Mouse (Mus musculus) gastrocnemius, adult 2 months (tissue): ENCODE data around the gene Srgap1. TPM values are rescaled to one million over a fixed set of nuclear protein-coding genes. Genes with fewer than 3 reads are reported as not detected.

ENCODE experiments used
- DNase-seq: peaks from one replicate; pipeline ENCODE4 v3.0.0; 2022
- H3K27ac ChIP-seq: fragments of 200-600 bp; 2 replicates; pipeline ENCODE4 v1.8.1; 2022; ENCODE audit warnings: mild to moderate bottlenecking
- H3K4me3 ChIP-seq: fragments of 200-600 bp; 2 replicates; pipeline ENCODE4 v1.8.1; 2022; ENCODE audit warnings: mild to moderate bottlenecking, moderate library complexity
- CTCF ChIP-seq: fragments of 200-600 bp; IDR thresholded peaks from 2 replicates; pipeline ENCODE4 v1.8.1; 2022; ENCODE audit warnings: antibody characterized with exemption, mild to moderate bottlenecking, moderate library complexity
- intact Hi-C: fragments of 180-260 bp; cut with DNase I; formaldehyde crosslinking; loops from one replicate; pipeline ENCODE4 v1.15.1; 2025
- total RNA-seq, 2 experiments: library from RNA; stranded (reverse); gene quantifications; 2 replicates each; pipeline ENCODE4 v1.2.3; 2021

Srgap1 gene
- total RNA-seq, 2 experiments from 2014 or later: 0.38 to 0.89 TPM

DNA sequence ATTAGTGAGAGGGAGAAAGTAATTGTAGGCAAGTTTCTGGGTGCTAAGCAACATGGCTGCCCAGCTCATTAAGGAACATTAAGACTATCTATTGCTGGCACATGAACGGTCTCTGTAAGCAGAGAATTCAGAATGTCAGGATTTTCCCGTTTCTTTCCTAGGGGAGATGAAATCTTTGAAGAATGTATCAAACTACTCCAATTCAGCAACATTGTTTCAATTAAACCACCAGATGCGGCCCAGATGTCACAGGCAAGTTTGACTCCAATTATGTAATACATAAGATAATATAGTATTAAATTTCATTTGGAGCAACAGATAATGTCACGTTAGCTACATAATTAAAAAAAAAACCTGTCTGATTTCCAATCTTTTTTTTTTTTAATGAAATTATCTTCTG is 72.5 kb downstream of the Srgap1 start:
- TF ChIP-seq CTCF: no peak
- H3K27ac ChIP-seq: no peak overlapping the region
- no peak for DNase-seq
- intact Hi-C loops: loop anchor here (10.0 kb wide), 1 partner anchor 50 kb away; no protein-coding TSS in a partner anchor
- no peak overlapping the region for H3K4me3 ChIP-seq

DNA sequence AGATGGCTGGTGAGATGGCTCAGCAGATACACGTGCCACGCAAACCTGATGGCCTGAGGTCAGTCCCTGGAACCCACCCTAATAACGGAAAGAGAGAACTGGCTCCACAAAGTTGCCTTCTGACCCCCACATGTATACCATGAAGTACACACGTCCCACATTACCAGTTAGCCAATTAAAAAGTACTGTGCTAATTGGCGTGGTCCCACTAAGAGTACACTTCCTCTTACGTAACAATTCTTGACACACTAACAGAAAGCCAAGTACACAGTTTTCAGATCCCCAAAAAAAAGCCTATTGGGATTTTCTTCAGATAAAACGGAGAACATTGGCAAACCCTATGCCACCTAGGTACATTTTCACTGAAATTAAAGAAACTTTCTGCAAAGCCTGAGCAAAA is 73.8 kb downstream of the Srgap1 start:
- no peak for DNase-seq
- H3K4me3 ChIP-seq: no peak overlapping the region
- intact Hi-C loops: loop anchor here (10.0 kb wide), 1 partner anchor 52 kb away; no protein-coding TSS in a partner anchor
- no peak for TF ChIP-seq CTCF
- H3K27ac ChIP-seq: no peak overlapping the region

DNA sequence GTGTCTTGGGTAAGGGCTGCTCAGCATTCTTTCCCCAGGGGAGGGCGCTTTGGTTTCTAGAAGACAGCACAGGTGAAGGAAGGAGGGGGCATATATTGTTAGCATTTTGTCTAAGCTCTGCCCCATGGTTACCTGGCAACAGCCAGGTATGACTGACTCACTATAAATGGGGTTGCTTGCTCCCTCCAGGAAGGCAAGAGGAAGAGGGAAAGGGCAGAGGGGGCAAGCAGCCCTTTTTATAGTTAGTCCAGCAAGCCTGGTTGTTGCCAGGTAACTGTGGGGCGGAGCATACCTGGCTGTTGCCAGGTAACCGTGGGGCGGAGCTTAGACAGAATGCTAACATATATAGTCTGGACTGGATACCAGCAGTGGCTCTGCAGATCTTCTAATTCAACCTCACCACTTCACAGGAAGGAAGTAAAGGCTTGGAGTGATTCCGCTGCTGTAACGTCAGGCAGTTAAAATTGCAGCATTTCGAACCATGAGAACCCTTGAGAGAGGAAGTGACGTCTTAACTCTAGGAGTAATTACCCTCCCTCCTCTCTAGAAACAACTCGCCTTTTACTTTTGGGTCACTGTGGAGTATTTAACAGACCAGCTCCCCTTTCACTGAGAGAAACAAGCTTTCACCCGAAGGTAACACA is 74.7 kb downstream of the Srgap1 start:
- intact Hi-C loops: loop anchor here (10.0 kb wide), 1 partner anchor 52 kb away; no protein-coding TSS in a partner anchor
- no peak overlapping the region for H3K27ac ChIP-seq
- DNase-seq: no peak
- no peak for TF ChIP-seq CTCF
- no peak overlapping the region for H3K4me3 ChIP-seq

DNA sequence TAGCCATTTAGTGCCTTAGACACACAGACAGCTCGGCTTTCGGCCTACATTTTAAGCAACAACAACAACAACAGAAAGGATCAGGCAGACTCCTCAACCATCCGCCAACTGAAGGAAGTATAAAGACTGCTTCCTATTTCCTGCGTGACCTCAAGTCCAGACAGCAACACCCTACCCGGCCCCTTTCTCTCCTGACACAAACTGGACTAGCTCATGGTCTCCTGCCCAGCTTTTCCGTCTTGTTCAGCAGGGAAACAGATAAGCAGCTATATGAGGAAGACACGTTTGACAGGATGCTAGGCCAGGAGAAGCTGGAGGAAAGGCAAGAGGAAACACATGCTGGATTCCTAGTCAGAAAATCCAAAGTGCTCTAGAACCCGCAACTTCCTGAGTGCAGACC is 75.5 kb downstream of the Srgap1 start:
- no peak for TF ChIP-seq CTCF
- DNase-seq: no peak
- no peak overlapping the region for H3K4me3 ChIP-seq
- intact Hi-C loops: loop anchor here (10.0 kb wide), 1 partner anchor 53 kb away; no protein-coding TSS in a partner anchor
- H3K27ac ChIP-seq: no peak overlapping the region

DNA sequence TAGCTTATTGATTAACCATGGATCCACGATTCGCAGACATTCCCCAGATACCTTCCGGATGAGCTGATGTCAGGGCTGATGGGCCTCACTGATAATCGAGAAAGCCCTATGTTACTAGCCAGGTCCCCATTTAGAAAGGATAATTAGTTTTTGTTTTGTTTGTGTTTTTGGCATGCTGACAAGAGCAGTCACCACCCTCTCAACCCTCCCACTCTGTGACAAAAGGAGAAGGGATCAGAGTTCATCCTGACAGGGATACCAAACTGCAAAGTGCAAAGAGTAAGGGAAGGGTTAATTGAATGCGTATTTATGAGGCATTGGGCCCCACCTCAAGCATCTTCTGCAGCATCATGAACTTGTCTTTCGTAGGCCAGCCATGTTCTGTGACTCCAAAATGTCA is 76.2 kb downstream of the Srgap1 start:
- intact Hi-C loops: loop anchor here (10.0 kb wide), 1 partner anchor 54 kb away; no protein-coding TSS in a partner anchor
- no peak for TF ChIP-seq CTCF
- Histone ChIP-seq H3K27ac (no peak overlapping the region), H3K4me3 (no peak overlapping the region)
- DNase-seq: no peak

DNA sequence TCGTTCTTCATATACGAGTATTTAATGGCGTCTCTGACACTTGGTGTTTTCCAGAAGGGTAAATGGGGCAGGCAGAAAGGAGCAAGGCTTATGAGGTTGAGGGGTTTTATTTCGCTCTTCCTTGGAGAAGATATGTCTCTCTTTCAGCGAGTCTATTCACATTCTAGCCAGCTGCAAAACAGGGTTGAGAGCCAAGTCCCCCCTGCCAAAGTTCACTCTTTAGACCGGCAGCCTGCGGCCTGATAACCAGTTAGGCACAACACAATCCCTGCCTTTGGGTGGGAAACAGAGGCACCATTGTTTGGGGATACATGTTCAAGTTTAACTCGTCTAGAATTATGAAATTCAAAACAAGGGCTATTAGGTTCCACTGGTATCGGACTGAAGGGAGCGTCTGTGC is 83.0 kb downstream of the Srgap1 start:
- Histone ChIP-seq H3K4me3 (no peak overlapping the region), H3K27ac (no peak overlapping the region)
- DNase-seq: no peak
- intact Hi-C loops: no loop called here
- TF ChIP-seq CTCF: no peak

DNA sequence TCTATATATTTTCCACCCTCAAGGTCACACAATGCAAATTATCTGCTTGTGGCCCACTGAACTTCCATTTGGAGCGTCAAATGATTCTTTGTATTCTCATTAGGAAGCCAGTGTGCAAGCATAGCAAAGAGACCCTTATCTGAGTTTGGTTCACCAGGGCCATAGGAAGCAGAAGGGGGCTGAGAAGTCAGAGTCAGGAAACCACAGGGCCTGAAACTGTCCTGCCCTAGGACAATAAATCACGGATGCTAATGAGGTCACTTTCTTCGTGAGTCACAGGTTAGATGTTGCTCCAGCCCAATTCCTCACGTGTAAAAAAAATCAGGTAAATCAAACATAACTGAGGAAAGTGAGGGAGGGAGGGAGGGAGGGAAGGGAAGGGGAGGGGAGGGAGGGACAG is 85.1 kb downstream of the Srgap1 start:
- no peak for DNase-seq
- TF ChIP-seq CTCF: no peak
- H3K4me3 ChIP-seq: no peak overlapping the region
- no peak overlapping the region for H3K27ac ChIP-seq
- intact Hi-C loops: no loop called here

DNA sequence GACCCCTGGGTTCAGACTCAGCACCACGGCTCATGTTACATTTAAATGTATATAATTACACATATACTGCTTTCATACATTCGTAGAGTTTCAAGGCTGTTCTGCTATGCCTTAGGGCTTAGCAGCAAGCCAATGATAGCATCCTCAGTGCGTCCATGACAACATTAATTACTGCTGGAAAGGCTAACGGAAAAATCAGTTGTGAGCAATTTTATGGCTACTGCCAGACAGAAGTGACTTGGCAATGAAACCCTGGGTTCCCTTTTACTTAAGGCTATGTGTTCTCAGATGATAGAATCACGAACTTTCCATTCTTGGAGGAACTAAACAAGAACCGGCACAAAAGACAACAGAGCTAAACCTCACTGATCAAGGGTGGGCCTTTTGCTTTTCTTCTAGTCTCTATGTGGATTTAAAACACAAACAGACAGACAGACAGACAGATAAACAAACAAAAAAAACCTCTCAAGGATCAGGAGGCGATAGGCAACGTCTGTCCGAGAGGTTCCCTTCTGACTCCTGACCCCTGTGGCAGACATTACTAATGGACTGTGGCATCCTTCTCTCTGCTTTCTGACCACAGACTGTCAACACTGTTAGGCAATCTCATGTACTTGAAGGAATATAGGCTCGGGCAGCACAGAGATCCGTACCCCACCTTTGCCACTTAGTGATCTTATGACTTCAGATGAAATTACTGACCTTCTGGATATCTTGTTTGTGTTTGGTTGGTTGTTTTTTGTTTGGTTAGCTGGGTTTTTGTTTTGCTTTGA is 85.8 kb downstream of the Srgap1 start:
- DNase-seq: no peak
- TF ChIP-seq CTCF: no peak
- Histone ChIP-seq H3K4me3 (0 out of 2 replicates have a peak overlapping the region, but pooled peaks have one; percentile 5), H3K27ac (peak overlapping the region; percentile 12; the same call in 1 of the 2 replicates)
- intact Hi-C loops: no loop called here

DNA sequence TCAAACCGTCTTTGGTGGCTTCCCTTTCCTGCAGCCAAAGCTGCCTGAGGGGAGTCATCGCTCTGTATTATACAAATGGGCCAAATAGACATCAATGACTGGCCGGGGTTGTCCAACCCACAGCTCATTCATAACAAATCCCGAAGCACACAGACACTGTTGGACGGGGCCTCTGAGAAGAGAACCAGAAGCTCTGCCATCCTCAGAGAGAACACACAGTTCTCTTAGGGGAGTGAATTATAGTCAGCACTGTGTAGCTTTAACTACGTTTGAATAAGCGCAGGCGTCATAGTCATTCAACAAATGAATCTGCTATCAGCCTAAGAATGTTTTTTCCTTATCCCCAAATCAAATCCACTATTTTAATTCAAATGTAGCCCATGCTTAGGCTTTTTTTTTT is 88.4 kb downstream of the Srgap1 start:
- TF ChIP-seq CTCF: no peak
- no peak for DNase-seq
- intact Hi-C loops: no loop called here

DNA sequence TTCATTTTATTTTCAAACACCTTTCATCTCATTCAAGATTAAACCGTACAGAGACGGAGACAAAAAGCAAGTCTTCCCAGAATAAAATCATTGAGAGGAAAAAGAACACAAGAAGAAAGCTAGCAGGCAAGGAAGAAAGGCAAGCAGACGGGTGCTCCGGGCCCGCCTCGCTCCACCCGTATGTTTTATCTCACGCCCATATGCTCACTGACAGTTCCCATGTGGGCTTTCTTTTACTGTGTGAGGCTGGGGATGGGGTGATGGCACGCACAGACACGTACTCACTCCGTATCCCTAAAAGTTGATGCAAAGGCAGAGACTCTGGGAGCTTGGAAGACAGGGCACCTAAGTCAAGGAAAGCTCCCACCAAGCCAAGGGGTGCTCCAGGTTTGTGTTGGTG is 90.6 kb downstream of the Srgap1 start:
- no peak overlapping the region for H3K4me3 ChIP-seq
- DNase-seq: no peak
- intact Hi-C loops: no loop called here
- H3K27ac ChIP-seq: no peak overlapping the region
- TF ChIP-seq CTCF: no peak

More for the DNA sequence above, 88.4 kb downstream of the Srgap1 start:
- no peak overlapping the region for H3K27ac ChIP-seq
- H3K4me3 ChIP-seq: no peak overlapping the region

DNA sequence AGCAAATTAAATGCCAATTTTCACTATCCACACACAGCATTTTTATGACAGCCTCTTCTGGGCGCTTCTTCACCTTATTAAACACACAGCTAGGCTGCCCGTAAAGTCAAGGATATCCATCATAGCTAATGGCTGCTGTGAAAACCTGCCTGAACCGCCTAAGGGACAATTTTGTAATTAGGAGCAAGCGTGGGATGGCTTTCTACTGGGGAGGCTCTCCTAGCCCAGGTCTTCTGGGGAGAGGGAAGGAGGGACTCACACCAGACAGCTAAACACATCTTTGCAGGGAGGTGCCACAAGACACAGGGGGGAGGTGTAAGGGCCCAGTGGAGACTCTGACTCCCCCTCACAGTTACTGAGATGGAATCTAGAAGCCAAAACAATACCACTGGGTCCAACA is 91.4 kb downstream of the Srgap1 start:
- intact Hi-C loops: no loop called here
- no peak for TF ChIP-seq CTCF

DNA sequence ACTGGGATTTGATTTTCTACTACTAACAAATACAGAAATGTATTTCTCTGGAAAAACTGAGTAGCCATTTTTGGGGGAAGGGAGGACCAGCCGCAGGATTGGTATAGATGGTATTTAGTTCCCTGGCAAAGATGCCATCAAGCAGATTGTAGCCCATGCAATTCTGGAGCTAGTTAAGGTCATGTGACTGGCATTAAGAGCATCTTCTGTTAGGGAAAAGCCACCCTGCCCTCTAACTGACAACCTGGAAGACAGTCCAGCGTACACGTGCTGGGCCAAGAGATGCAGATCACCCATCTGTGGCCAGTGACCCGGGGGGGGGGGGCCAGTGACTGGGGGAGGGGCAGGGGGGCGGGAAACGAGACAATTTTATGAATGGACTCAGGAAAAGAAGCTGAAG is 92.2 kb downstream of the Srgap1 start:
- TF ChIP-seq CTCF: no peak
- Histone ChIP-seq H3K4me3 (no peak overlapping the region), H3K27ac (no peak overlapping the region)
- intact Hi-C loops: no loop called here
- DNase-seq: no peak

More for the DNA sequence above, 91.4 kb downstream of the Srgap1 start:
- H3K4me3 ChIP-seq: no peak overlapping the region
- DNase-seq: no peak
- H3K27ac ChIP-seq: no peak overlapping the region

DNA sequence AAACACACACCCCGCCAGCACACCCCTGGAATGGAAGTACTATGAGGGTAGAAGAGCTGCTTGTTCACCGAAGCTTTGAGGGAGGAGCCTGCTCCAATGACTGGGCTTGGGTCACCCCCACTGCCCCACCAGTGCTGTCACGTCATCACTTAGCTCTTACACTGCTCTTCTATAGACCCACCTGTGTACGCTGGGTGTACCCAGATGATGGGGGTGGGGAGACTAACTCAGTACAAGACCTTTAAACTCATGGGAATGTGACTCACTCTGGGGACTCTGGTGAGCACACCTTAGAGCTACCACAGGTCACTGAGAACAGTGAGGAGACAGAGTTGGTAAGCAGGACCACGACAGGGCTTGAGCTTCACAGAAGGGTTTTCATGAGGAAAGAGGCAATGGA is 94.1 kb downstream of the Srgap1 start:
- intact Hi-C loops: no loop called here
- no peak for DNase-seq
- Histone ChIP-seq H3K27ac (no peak overlapping the region), H3K4me3 (no peak overlapping the region)
- TF ChIP-seq CTCF: no peak
